Mouse (Mus musculus): ENCODE results near the gene Cdkn2b.
A peak's percentile ranks its signal among the peaks of the same experiment; 100 is the strongest.

The Cdkn2b gene

DNA sequence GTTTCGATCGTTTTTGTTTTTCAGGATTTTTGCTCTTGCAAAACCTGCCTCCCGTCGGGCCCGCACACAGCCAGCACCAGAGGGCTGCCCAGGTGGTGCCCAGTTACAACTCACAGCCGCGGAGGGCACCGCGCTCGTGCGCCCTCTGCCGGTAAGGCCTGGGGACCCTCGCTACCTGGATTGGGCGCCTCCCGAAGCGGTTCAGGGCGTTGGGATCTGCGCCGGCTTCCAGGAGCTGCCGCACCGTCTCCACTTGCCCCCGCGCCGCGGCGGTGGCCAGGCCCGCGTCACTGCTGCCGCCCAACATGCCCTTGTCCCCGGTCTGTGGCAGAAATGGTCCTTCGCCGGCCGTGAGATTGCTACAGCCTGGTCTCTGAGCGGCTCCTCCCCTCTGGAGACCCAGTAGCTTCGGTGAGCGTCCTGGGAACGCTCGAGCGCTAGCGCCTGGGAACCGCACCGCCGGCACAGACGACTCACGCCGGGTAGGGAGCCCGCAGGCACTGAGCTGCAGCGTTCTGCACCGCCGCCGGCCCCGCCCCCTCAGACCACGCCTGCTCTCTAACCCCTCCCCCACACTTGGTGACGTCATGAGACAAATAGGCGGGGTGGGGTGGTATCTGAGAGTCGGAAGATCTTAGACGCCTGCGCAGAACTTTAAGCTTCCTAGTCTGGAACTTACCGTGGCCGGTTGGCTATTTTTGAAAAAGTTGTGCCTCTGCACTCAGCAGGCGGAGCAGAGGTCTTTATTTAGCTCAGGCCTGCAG is at the start of gene Cdkn2b:
Gene Cdkn2b (minus strand): TSS at position 549 of the 764 bp plus-strand sequence.
- peak; percentile 84 to 89 for DNase-seq

DNA sequence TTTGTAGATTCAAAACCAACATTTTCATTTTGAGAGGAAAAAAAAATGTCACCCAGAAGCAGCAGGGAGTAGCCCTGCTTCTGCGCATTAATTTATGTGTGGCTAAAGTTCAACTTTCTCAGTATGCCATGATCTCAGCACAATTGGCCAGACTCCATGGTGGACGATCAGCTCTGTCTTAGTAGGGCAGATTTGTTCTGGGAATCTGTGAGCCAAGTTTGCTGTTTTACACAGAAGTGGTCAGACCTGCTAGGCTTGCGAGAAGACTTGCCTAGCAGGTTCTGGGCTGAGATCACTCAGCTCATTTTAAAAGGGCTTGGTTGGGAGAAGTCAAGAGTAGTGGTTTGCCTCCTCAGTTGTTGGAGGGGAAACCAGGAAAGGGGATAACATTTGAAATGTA is 49.5 kb upstream of the Cdkn2b start:
- peak; percentile 65 to 79 for DNase-seq

DNA sequence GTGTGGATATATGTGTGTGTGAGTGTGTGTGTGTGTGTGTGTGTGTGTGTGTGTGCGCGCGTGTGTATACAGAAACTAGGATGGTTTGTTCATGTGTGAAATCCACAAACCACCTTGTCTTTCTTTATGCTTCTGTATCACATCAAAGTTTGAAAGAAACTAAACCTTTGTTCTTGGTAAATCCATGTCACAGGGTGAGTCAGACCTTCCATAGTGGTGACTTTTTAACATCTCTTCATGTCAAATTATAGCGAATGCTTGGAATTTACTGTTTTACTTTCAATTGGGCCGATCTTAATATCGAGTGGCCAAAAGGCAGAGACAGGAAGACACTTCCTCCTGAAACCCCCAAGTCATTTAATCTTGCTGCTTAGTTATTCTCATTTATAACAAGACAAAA is 48.7 kb upstream of the Cdkn2b start:
- DNase-seq, result no peak

DNA sequence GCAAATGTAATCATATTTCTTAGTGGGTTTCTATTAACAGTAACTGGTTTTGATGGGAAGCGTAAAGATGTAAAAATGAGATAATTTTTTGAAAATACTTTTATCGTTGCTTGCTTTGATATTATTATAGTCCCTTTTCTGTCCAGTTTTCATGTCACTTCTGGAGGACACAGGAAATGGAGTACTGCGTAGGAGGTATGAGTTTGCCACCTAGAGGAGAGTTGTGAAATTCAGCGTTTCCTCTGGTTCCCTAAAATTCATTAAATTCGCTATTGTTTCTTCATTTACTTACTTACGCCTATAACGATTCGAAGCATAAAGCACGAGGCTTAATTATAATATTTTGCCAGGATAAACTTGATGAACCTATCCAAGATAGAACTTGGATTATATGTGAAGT is 43.1 kb upstream of the Cdkn2b start:
- no peak for DNase-seq

DNA sequence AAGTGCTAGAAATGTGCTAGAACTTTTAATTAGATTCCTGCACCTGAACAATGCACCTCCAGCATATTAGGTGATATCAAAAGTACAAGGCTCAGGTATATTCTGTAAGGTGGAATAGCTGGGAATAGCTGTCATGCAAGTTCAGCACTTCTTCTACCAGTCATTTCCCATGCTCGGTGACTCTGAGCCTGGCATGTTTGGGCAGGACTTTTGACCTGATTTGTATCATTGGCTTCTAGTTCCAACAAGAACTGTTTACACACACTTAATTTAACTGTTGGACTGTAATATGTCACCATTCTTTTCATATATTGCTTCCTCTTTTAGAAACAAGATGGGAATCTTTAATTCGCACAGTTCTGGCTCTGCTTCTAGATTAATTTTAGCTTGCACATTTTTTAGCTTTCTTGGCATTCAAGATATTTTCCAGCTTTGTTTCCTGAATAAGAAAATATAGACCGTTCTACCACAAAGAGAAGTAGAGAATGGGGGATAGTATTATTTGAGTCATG is 42.3 kb upstream of the Cdkn2b start:
- no peak for DNase-seq

DNA sequence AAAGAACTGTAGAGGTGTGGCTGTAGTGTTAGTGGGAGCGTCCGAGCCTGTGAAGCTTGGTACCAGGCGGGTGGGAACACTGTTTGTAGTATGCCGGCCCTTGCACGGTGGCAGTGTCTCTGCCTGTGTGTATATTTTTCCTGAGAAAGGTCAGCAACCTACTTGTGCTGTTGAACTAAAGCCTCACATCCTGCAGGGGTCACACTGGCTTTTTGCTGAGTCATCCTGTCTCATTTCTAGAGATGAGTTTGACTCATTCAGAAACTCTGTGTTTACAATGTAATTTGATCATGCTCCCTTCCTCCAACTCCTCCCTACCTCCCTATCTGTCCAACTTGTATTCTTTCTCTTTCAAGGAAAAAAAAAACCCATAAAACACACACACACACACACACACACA is 40.6 kb upstream of the Cdkn2b start:
- DNase-seq, result no peak

DNA sequence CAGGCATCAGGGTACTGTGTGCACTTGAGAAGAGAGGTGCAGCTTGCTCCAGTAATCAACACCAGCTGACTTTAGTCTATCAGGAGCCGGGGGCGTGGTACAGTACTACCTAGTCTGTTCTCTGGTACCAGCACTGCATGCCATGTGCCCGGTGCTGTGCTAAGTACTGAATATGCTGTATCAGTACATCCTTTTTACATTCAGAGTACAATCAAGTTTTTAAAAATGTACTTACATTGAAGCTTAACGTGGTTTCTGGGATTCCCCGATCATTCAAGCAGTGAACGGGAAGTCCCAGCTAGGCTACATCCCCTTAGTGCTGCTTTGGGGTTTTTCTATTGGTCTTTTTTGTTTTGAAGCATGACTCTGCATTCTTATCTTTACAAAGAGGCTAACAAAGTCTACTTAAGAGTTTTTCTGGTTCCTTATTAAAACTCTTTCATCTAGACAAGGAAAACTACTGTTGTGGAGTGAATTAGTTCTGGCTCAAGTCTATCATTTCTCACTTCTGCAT is 40.2 kb upstream of the Cdkn2b start:
- no peak for DNase-seq

DNA sequence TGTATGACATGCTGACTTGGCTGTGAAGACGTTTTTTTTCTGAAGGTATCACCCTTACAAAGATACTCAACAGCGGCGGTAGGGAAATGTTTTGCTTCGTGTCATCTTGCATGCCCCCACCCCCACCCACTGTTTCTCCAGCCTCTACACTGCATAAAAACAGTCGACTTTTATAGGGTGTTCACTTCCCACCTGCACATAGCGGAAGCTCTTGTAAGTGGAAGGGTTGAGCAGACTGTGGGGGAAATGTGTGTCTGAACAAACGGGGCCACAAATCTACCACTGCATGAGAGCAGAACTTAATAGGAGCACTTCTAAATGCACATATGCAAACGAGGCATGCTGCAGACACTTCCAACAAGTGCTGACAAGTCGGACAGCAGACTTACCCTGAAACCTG is 39.6 kb upstream of the Cdkn2b start:
- DNase-seq, result no peak

DNA sequence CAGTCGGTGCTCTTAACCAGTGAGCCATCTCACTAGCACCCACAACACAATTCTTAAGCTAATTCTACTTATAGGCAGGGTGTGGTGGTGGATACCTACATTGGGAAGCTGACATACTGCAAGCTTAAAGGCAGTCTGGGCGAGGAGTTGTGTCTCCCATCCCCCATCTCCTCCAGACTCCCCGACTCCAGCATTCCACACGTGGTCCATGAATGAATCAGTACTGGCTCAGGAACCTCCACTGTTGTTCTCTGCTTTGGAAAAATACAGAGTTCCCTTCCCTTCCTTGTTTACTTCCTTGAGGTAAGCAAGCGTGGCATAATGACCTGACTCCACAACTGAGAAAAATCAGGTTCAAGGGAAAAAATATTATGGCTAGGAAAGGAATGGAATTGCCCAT is 38.0 kb upstream of the Cdkn2b start:
- no peak for DNase-seq

DNA sequence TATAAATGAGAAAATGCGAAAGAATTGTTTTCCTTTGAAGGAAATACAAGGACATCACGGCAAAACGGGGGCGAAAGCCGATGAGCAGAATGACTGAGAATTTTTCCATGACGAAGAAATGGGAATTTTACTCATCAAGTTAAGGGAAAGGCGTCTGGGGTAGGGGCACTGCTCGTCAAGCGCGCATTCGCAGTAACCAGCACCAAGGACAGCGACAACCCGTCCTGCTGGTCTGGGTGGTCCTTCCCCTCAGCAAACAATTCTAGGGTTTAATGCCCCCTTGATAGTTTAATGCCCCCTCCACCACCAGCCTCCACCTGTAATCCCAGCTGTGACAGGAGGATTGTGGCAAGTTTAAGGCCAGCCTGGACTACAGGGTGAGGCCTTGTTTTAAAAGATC is 2.6 kb upstream of the Cdkn2b start:
- no peak for DNase-seq

DNA sequence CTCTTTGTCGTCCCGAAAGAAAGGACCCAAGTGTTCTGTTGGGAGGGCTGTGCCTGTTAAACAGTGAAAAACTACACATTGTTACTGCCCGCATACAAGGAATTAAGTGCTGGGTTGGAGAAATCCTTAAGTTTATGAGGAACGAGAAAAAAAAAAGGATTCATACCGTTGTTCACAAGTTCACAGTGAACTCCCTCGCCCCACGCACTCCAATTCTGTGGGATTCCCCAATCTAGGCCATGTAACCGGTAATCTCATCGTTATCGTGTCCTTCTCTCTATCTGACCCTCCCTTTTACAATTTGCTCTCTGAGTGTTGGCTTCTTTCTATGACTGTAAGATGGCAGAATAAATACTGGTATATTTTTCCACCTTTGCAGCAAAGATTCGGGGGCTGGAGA is 843 bp downstream of the Cdkn2b start:
- no peak for DNase-seq

DNA sequence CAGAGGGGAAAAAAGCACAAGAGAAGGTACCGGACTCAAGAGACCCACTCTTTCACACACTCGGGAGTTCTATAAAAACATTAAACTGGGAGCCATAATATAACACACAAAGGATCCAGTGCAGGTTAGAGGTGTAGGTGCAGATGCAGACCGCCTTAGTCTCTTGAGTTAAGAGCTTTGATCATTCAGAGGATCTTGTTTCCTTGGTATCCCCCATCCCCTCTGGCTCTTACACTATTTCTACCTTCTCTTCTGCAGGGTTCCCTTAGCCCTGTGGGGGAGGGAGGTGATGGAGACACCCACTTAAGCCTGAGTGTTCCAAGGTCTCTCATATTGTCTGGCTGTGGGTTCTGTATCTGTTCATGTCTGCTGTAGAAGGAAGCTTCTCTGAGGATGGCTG is 2.8 kb downstream of the Cdkn2b start:
- no peak for DNase-seq

DNA sequence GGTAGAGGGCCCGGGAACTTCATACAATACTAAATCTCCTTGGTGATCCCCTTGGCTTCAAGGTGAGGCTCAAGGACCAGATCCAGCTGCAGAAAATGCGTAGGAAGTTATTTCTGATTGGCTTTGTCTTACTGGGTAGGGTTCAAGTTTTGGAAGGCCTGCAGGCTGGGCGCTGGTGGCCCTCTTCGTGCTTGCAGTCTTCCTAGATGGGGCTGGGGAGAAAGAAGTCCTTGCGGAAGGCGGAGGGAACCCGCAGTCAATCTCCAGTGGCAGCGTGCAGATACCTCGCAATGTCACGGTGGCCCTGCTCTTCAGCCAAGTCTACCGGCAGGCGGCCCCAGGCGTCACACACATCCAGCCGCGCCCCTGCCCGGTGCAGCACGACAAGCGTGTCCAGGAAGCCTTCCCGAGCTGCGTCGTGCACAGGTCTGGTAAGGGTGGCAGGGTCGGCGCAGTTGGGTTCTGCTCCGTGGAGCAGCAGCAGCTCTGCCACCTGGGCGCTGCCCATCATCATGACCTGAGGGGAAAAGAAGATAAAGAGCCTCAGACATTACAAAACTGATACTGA is 4.0 kb downstream of the Cdkn2b start:
- no peak for DNase-seq

DNA sequence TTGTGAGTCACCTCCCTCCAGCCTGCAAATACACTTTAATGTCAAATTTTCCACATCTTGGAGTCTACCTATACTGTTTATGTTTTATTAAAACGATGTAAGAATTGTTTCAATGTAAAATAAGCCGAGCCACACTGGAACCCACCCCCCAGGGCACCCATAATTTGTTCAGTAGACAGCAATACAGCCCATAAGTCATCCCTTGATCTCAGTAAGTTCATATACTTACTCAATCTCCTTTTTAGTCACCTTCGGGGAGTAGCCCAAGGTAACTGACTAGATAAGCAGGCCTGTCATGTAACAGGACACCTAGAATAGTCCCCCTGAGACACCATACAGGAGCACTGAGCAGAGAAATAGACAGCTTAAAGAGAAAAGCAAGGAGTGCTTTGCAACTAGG is 5.1 kb downstream of the Cdkn2b start:
- DNase-seq, result no peak

DNA sequence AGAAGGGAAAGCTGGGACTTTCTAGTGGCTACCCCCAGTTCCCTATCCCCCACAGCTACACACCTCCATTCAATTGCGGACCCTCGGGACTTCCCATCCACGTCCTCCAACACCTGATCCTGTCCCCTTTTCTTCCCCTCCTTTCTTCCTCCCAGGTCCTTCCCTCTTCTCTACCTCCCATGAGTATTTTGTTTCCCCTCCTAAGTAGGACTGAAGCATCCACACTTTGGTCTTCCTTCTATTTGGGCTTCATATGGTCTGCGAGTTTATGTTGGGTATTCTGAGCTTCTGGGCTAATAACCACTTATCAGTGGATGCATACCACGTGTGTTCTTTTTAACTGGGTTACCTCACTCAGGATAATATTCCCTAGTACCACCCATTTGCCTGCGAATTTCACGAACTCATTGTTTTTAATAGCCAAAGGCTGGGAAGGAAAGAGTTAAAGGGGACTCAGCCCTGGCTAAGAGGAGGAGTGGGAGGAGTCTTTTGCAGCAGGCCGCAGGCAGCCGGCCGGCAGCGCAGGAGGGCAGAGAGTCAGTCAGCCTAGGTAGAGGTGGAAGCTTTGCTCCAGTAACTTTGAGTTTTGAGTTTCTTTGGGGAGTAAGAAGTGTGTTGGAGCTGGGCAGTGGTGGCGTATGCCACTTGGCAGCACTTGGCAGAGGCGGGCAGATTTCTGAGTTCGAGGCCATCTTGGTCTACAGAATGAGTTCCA is 7.4 kb downstream of the Cdkn2b start:
- no peak for DNase-seq

DNA sequence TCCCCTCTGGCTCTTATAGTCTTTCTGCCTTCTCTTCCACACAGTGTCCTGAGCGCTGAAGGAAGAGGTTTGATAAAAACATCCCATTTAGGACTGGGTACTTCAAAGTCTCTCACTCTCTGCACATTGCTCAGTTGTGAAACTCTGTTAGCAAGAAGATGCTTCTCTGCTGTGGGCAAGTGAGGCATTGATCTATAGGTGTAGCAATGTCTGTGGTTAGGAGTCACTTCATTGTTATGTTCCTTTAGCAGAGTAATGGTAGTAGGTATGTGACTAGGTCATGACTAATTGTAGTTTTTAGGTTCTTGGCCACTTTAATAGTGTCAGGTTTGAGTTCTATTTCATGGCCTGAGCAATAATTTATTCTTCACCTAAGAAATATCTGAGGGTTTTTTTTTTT is 8.7 kb downstream of the Cdkn2b start:
- no peak for DNase-seq

DNA sequence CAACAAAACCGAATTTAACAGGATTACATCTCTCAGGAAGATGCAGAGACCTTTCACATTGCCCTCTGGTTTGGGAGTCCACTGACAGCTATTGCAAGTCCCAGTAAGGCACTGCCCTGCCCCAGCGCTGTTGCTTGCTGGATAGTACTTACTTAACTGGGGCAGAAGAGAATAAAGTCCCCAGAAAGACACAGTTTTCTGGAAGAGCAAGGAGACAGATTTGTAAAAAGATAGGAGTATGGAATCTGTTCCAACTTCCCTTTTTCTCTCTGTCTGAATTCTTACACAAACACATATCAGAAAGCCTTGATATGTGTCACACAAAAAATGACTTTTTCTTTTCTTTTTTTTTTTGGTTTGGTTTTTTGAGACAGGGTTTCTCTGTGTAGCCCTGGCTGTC is 11.1 kb downstream of the Cdkn2b start:
- DNase-seq, result no peak

DNA sequence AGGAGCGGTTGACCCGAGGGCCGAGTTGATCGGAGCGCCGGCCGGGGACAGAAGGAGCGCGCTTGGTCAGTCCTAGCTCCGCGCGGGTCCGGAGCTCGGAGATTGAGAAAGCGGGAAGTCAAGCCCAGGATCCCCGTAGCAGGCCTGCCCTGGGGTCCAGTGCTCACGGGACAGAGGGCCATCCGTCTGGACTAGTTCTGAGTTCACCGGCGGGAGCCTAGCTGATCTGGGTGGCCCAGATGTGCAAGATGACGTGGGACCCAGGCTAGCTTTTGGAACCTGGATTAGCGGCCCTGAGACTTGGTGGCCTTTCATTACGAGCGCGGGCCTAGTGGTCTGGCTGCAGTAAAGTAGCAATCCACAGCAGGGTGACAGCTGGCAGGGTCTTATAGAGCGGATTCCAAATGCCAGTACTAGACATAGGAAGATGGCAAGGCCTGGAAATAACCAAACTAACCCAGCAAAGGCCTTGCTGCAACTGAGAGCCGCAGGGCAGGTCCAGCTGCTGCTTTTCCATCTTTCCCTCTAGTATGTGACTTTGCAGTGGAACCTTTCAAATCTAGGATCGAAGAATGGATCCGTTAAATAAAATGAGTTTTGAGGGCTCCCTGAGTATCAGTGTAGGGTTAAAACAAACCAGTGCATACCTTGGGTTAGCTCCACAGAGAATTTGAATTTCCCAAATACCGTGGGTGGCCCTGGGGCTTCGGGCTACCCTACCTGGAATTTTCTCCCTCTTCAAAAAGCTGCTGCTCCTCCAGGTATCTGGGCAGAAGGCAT is 15.2 kb downstream of the Cdkn2b start:
- DNase-seq, result peak in 1 of 2 experiments; percentile 49

DNA sequence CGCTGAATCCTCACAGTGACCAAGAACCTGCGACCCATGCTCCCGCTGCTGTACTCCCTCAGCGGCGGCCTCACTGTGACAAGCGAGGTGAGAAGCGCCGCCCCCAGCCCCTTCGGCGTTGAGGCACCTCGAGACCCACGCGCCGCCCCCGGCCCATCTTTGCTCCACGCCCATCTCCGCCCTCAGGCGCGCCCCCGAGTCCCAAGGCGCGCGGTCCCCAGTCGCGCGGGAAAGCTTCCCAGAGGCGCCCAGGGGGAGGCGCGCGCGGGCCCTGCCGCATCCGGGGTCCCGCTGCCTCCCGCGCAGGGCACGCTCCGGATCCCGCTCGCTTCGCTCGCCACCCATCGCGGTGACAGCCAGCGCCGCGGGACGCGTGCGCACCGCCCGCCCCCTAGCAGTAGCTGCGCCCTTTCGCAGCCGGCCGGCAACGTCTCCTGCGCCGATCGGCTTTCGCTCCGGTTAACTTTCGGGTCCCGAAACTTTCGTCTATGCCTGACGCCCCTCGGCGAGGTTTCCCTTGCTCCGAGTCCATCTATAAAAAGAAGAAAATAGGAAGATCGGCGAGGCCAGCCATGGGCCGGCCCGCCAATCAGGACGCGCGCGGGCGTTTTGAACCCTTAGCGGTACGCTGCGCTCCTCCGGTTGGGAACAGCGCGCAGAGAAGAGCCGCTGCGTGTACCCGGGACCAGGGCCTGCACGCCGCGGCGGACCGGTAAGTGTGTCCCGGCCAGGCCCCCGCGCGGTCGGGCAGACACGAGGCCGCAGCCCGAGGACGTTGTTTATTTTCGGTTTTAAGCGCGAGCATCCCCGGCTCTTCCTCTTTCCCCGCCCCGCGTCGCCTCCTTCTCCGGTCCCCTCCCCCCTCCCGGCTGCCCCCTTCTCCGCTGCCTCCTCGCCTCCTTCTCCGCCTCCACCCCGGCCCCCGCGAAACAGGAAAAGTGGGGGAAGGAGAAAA is 16.1 kb downstream of the Cdkn2b start, which contains the start of gene Cdkn2a:
Gene Cdkn2a (minus strand): TSS at position 168 of the 955 bp plus-strand sequence.
- peak; percentile 73 to 76 for DNase-seq

DNA sequence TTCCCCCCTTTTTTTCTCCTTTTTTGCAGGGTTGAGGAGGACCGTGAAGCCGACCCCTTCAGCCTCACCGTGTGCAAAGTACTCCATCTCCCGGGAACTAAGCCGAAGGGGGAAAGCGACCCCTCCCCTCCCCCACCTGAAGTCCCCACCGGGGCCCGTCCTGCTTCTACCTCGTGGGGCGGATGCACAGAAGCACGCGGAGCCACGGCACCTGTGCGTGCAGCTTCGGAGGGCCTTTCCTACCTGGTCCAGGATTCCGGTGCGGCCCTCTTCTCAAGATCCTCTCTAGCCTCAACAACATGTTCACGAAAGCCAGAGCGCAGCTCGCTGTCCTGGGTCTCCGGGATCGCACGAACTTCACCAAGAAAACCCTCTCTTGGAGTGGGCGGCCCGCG is 16.8 kb downstream of the Cdkn2b start:
- no peak for DNase-seq

DNA sequence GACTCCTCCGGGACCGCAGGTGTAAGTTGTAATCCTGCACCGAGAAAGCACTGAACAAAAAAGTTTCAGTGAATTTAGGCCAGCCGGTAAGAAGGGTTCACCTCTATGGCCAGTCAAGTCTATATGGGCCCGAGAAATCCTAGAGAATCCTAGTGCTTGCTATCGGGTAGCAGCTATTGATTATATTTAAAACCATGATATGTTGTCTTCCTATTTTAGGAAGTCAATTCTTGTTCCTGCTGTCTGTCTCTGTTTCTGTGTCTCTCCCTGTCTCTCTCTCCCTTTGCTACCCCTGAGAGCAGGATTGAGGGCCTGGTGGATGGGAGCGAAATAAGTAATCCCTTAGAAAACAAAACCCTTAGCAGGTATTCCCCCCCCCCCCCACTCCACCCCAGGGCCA is 17.3 kb downstream of the Cdkn2b start:
- DNase-seq, result no peak

DNA sequence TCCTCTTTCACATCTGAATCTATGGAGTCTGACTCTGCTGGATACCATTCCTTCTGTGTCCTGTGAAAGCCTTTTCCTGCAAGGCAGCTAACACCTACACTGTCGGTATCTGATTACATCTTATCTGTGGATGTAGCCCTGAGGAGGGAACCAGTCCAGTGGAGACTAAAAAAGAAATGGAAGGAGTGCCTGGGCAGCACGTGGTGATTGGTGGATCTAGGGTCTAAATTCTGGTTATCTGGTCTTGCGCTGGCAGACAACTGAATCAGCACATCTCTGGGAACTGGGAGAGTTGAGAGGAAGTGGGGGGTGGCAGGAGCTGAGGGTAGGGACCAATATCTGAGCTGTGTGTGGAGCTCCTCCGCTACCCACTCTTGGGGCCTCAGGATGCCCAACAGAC is 21.8 kb downstream of the Cdkn2b start:
- no peak for DNase-seq

All from cerebellum, postnatal 10 days (tissue).